Mouse (Mus musculus) ES-Bruce4 (cell line): Measurements from ENCODE around the gene Dock11. TPM values are rescaled to one million over a fixed set of nuclear protein-coding genes. Genes with fewer than 3 reads are reported as not detected.

ENCODE experiments used
- H3K27ac ChIP-seq: 2 replicates; pipeline ENCODE4 v1.5.1; 2012; ENCODE audit warnings: low read length, inconsistent platforms; ENCODE audit not compliant: insufficient read depth
- H3K27me3 ChIP-seq: 2 replicates; pipeline ENCODE4 v1.6.1; 2012; ENCODE audit warnings: mild to moderate bottlenecking, low read length, inconsistent platforms; ENCODE audit not compliant: control insufficient read depth, poor library complexity, insufficient read depth, severe bottlenecking
- H3K36me3 ChIP-seq: 2 replicates; pipeline ENCODE4 v1.6.1; 2012; ENCODE audit warnings: inconsistent platforms, mild to moderate bottlenecking, low read length, moderate library complexity; ENCODE audit not compliant: control insufficient read depth, poor library complexity, insufficient read depth, severe bottlenecking
- H3K4me1 ChIP-seq: one replicate; pipeline ENCODE4 v1.8.1; 2011; ENCODE audit warnings: low read length; ENCODE audit not compliant: control insufficient read depth, insufficient read depth
- H3K4me3 ChIP-seq: 2 replicates; pipeline ENCODE4 v1.5.1; 2011; ENCODE audit warnings: low read depth, mild to moderate bottlenecking, low read length
- H3K9ac ChIP-seq: 2 replicates; pipeline ENCODE4 v1.6.1; 2012; ENCODE audit warnings: low read depth, mild to moderate bottlenecking, inconsistent platforms; ENCODE audit not compliant: poor library complexity, severe bottlenecking
- H3K9me3 ChIP-seq: replicated peaks from 2 replicates; pipeline ENCODE4 v1.6.1; 2012; ENCODE audit warnings: mild to moderate bottlenecking, low read length, inconsistent platforms; ENCODE audit not compliant: control insufficient read depth, poor library complexity, insufficient read depth, severe bottlenecking
- CTCF ChIP-seq: IDR thresholded peaks from one replicate; pipeline ENCODE4 v1.8.1; 2011; ENCODE audit warnings: low read depth, low read length
- EP300 ChIP-seq: IDR thresholded peaks from 2 replicates; pipeline ENCODE4 v1.6.1; 2011; ENCODE audit warnings: low read depth, low read length; ENCODE audit not compliant: insufficient read depth
- POLR2A ChIP-seq: IDR thresholded peaks from one replicate; pipeline ENCODE4 v1.8.1; 2011; ENCODE audit warnings: low read length; ENCODE audit not compliant: insufficient read depth
- polyA plus RNA-seq: library from polyadenylated mRNA; stranded (reverse); fragments of >200 nt; gene quantifications from 2 replicates; pipeline ENCODE4 v1.2.4, GENCODE M21; 2011; ENCODE audit warnings: low read depth; ENCODE audit not compliant: missing spikeins, insufficient read depth, insufficient read length

Gene Dock11
- polyA plus RNA-seq, 1 experiment: 54.7 TPM

DNA sequence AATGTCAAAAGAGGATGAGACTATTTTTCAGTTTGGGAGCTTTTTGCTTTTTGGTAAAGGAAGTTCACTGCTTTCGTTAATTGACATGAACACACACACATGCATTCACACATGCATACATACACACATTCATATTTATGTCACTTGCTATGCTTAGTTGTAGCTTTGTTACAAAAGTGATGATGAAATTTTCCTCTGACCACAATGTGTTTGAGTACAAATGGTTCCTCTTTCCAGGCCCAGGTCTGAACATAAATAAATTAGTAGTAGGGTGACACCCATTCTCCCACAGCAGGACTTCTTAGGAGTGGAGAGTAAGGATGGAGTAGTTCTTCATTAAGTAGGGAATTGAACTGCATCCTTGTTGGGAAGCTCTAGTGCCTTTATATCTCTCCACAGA lies 212.3 kb downstream of the Dock11 start:
- Histone ChIP-seq H3K9me3 (no peaks in the 10 kb centered on the region), H3K27me3 (no peaks in the 10 kb centered on the region), H3K4me3 (no peak overlapping the region), H3K4me1 (no peaks in the 10 kb centered on the region), H3K27ac (no peak overlapping the region), H3K36me3 (no peaks in the 10 kb centered on the region), H3K9ac (no peak overlapping the region)
- TF ChIP-seq CTCF: no peak
- TF ChIP-seq POLR2A: no peak

DNA sequence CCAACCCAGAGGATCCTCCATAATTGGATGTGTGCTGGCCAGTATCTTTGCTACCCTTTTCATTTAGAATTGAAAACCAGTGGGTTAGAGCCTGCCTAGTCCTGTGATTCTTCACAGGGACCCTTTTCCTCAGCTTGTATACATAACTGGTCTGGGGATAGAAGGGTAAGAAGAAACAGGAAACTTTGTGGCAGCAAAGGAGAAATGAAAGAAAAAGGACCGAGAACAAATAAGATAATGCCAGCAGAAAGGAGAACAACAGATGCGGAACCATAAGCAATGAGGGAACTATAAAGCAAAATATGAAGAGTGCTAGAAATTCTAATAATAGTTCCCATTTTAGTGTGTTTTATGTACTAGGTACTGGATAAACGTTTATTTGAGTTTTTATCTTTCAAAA lies 212.7 kb downstream of the Dock11 start:
- no peaks in the 10 kb centered on the region for H3K27me3 ChIP-seq
- H3K4me1 ChIP-seq: no peaks in the 10 kb centered on the region
- TF ChIP-seq POLR2A (no peak), EP300 (no peak), CTCF (no peak)
- H3K9ac ChIP-seq: no peak overlapping the region
- H3K27ac ChIP-seq: no peak overlapping the region
- H3K4me3 ChIP-seq: no peak overlapping the region
- H3K36me3 ChIP-seq: no peaks in the 10 kb centered on the region
- no peaks in the 10 kb centered on the region for H3K9me3 ChIP-seq

GRCm38 (mm10) chrX:36108601-36109000 lies 220.0 kb downstream of the Dock11 start:
- Histone ChIP-seq H3K9ac (no peak overlapping the region), H3K9me3 (no peaks in the 10 kb centered on the region), H3K27me3 (no peaks in the 10 kb centered on the region), H3K4me3 (no peak overlapping the region), H3K36me3 (no peaks in the 10 kb centered on the region), H3K4me1 (no peaks in the 10 kb centered on the region), H3K27ac (no peak overlapping the region)
- no peak for TF ChIP-seq CTCF
- TF ChIP-seq EP300: no peak
- no peak for TF ChIP-seq POLR2A

DNA sequence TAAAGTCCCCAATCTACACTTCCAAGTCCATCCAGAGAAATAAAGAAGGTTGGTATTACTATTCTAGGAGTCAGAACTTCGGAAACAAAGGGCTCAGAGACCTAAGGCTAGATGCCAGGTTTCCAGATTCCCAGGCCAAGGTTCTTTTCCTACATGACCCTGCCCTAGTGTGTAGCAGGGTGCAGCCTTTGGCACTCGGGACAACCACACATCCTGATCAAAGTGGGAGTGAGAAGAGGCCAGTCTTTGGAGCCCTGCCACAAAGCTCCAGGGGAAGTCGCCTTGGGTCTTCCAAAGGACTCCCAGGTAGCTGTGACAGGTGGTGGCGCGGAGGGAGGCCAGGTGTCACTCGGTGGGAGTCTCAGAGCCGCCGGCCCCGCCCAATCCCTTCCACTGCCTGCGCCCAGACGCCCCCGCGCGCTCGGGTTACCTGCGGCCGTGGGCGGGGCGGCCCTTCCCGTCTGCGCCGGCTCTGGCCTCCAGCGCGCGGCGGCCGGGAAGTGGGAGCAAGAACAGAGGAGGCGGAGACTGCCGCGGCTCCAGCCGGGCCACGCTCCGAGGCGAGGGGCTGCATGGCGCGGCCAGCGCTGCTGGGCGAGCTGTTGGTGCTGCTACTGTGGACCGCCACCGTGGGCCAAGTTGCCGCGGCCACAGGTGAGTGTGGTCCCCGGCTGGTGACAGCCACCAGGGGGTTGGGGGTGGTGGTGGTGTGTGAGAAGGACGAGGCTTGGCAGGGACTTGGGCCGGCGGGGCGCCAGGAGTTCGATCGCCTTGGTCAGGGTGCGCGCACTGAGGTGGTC lies 223.2 kb downstream of the Dock11 start, which contains the start of gene Il13ra1:
Gene Il13ra1 (plus strand): TSS at position 489 of the 800 bp plus-strand sequence.
- peak within 1 kb of the TSS; percentile 69 for H3K4me3 ChIP-seq
- no peaks in the 10 kb centered on the region for H3K9me3 ChIP-seq
- no peaks in the 10 kb centered on the region for H3K4me1 ChIP-seq
- no peak within 1 kb of the TSS for H3K27ac ChIP-seq
- H3K36me3 ChIP-seq: no peaks in the 10 kb centered on the region
- no peaks in the 10 kb centered on the region for H3K27me3 ChIP-seq
- peak within 1 kb of the TSS; percentile 53 for H3K9ac ChIP-seq
- TF ChIP-seq EP300: no peak

GRCm38 (mm10) chrX:36112422-36112750 lies 223.8 kb downstream of the Dock11 start:
- Histone ChIP-seq H3K36me3 (no peaks in the 10 kb centered on the region), H3K27me3 (no peaks in the 10 kb centered on the region), H3K4me1 (no peaks in the 10 kb centered on the region), H3K9ac (peak overlapping the region; percentile 53), H3K9me3 (no peaks in the 10 kb centered on the region), H3K27ac (no peak overlapping the region), H3K4me3 (peak overlapping the region; percentile 69)
- TF ChIP-seq EP300: no peak
- no peak for TF ChIP-seq CTCF
- no peak for TF ChIP-seq POLR2A

GRCm38 (mm10) chrX:36115171-36115570 lies 226.5 kb downstream of the Dock11 start:
- H3K9me3 ChIP-seq: no peaks in the 10 kb centered on the region
- no peak overlapping the region for H3K27ac ChIP-seq
- H3K9ac ChIP-seq: no peak overlapping the region
- H3K36me3 ChIP-seq: no peaks in the 10 kb centered on the region
- H3K4me1 ChIP-seq: no peaks in the 10 kb centered on the region
- TF ChIP-seq EP300: no peak
- TF ChIP-seq CTCF: no peak
- TF ChIP-seq POLR2A: no peak
- H3K27me3 ChIP-seq: no peaks in the 10 kb centered on the region
- no peak overlapping the region for H3K4me3 ChIP-seq

Other genes with a start within 250 kb of the Dock11 start
- 3.3 and 3.9 TPM in 2 replicates for gene Il13ra1, start 223.3 kb downstream of the Dock11 start, polyA plus RNA-seq